Mouse (Mus musculus) ES-E14 (cell line): ENCODE measurements around the gene Ppm1n. TPM values are rescaled to one million over a fixed set of nuclear protein-coding genes. Genes with fewer than 3 reads are reported as not detected.
A peak's percentile ranks its signal among the peaks of the same experiment; 100 is the strongest.

Experiments
- DNase-seq: peaks from one replicate; pipeline ENCODE4 v3.0.0-alpha.2; 2013; ENCODE audit warnings: low read depth, low spot score
- H3K27ac ChIP-seq: 2 replicates; pipeline ENCODE4 v1.5.1; 2012; ENCODE audit warnings: low read depth, mild to moderate bottlenecking, low read length, moderate library complexity, mixed read lengths; ENCODE audit not compliant: poor library complexity, insufficient read depth, severe bottlenecking
- H3K36me3 ChIP-seq: 2 replicates; pipeline ENCODE4 v1.6.1; 2012; ENCODE audit warnings: mild to moderate bottlenecking, low read length, moderate library complexity, mixed read lengths; ENCODE audit not compliant: control insufficient read depth, poor library complexity, insufficient read depth, severe bottlenecking
- H3K4me1 ChIP-seq, 2 experiments: fragments of 150-350 bp in 1 of 2; sonication (generic) in 1 of 2; 2 replicates each; pipeline ENCODE4 v1.6.1; 2012; ENCODE audit warnings: low read length in 2 of 2, mild to moderate bottlenecking in 1 of 2, mixed read lengths in 1 of 2; ENCODE audit not compliant: control insufficient read depth in 2 of 2, insufficient read depth in 2 of 2, poor library complexity in 1 of 2
- H3K4me3 ChIP-seq, 2 experiments: fragments of 150-350 bp in 1 of 2; sonication (generic) in 1 of 2; 2 replicates each; pipeline ENCODE4 v1.5.1; 2012; ENCODE audit warnings: low read length in 2 of 2, low read depth in 1 of 2, mild to moderate bottlenecking in 1 of 2, mixed read lengths in 1 of 2; ENCODE audit not compliant: insufficient read depth in 1 of 2, poor library complexity in 1 of 2, severe bottlenecking in 1 of 2
- H3K9ac ChIP-seq: 2 replicates; pipeline ENCODE4 v1.6.1; 2012; ENCODE audit warnings: low read depth, mild to moderate bottlenecking, low read length, mixed read lengths; ENCODE audit not compliant: poor library complexity, insufficient read depth, severe bottlenecking
- H3K9me3 ChIP-seq: fragments of 150-350 bp; sonication (generic); 2 replicates; pipeline ENCODE4 v1.6.1; 2012; ENCODE audit warnings: low read depth, mild to moderate bottlenecking, low read length; ENCODE audit not compliant: control insufficient read depth, insufficient read depth
- CHD2 ChIP-seq: IDR thresholded peaks from 2 replicates; pipeline ENCODE4 v1.6.1; 2014; ENCODE audit warnings: mild to moderate bottlenecking, low read depth, low read length, inconsistent platforms
- HCFC1 ChIP-seq: IDR thresholded peaks from 2 replicates; pipeline ENCODE4 v1.6.1; 2012; ENCODE audit warnings: low read length, inconsistent platforms, borderline replicate concordance; ENCODE audit not compliant: insufficient read depth
- MAFK ChIP-seq: IDR thresholded peaks from 2 replicates; pipeline ENCODE4 v1.6.1; 2014; ENCODE audit warnings: mild to moderate bottlenecking, low read depth, low read length, inconsistent platforms; ENCODE audit not compliant: insufficient read depth
- ZC3H11A ChIP-seq: IDR thresholded peaks from 2 replicates; pipeline ENCODE4 v1.6.1; 2012; ENCODE audit warnings: low read depth, mild to moderate bottlenecking, inconsistent platforms, low read length, borderline replicate concordance
- ZNF384 ChIP-seq: IDR thresholded peaks from 2 replicates; pipeline ENCODE4 v1.6.1; 2012; ENCODE audit warnings: low read depth, low read length, inconsistent platforms
- in situ Hi-C, 2 experiments: fragments of 600-800 bp; cut with MboI; formaldehyde crosslinking; loops; one replicate each; pipeline ENCODE4 v1.15.1; 2025; ENCODE audit warnings: low sequenced_read_pairs in 2 of 2, inconsistent platforms in 1 of 2; ENCODE audit not compliant: unreplicated experiment in 2 of 2
- total RNA-seq: library from RNA; depleted of rRNA; stranded (reverse); fragments of 300-350 nt; gene quantifications from 2 replicates; pipeline ENCODE4 v1.2.3, GENCODE M21; 2012

Gene Ppm1n
- total RNA-seq, 1 experiment, result 2.9 TPM

- DNase-seq, result no peak
- no peak overlapping the region for H3K27ac ChIP-seq
Measured at GRCm38 (mm10) chr7:19306819-19307738, 27.2 kb upstream of the Ppm1n start.

GRCm38 (mm10) chr7:19305796-19306765, 26.2 kb upstream of the Ppm1n start:
- H3K27ac ChIP-seq, result no peak overlapping the region
- no peaks in the 10 kb centered on the region for H3K36me3 ChIP-seq
- H3K4me1 ChIP-seq, result peaks cover 0 to 11% of the 10 kb centered on the region in 2 experiments; a peak in 1 of 4 replicates
- no peak for DNase-seq
- TF ChIP-seq CHD2, result no peak
- TF ChIP-seq MAFK, result no peak
- TF ChIP-seq ZNF384, result no peak
- no peak for TF ChIP-seq ZC3H11A
- no peak for TF ChIP-seq HCFC1
- H3K9ac ChIP-seq, result no peak overlapping the region
- in situ Hi-C loops, result no loop called here
- no peaks in the 10 kb centered on the region for H3K9me3 ChIP-seq
- H3K4me3 ChIP-seq, result no peak overlapping the region

More at GRCm38 (mm10) chr7:19306819-19307738, 27.2 kb upstream of the Ppm1n start:
- Histone ChIP-seq H3K4me1 (peaks cover 0 to 6% of the 10 kb centered on the region in 2 experiments; a peak in 1 of 4 replicates), H3K9ac (no peak overlapping the region), H3K9me3 (no peaks in the 10 kb centered on the region), H3K4me3 (no peak overlapping the region), H3K36me3 (no peaks in the 10 kb centered on the region)
- TF ChIP-seq ZC3H11A, result no peak
- TF ChIP-seq MAFK, result no peak
- no peak for TF ChIP-seq ZNF384
- TF ChIP-seq HCFC1, result no peak
- TF ChIP-seq CHD2, result no peak
- in situ Hi-C loops, result no loop called here

GRCm38 (mm10) chr7:19305413-19305735, 25.5 kb upstream of the Ppm1n start:
- Histone ChIP-seq H3K4me3 (no peak overlapping the region), H3K36me3 (no peaks in the 10 kb centered on the region), H3K27ac (no peak overlapping the region)

GRCm38 (mm10) chr7:19304501-19305412, 24.9 kb upstream of the Ppm1n start:
- Histone ChIP-seq H3K4me3 (peak overlapping the region; percentile 19 to 43; a peak in 3 of 4 replicates), H3K9me3 (no peaks in the 10 kb centered on the region), H3K36me3 (no peaks in the 10 kb centered on the region), H3K27ac (no peak overlapping the region), H3K4me1 (peaks cover 0 to 11% of the 10 kb centered on the region in 2 experiments; a peak in 1 of 4 replicates), H3K9ac (peak overlapping the region; percentile 15; the same call in 1 of the 2 replicates)
- TF ChIP-seq HCFC1, result no peak
- no peak for DNase-seq
- in situ Hi-C loops, result no loop called here

More at GRCm38 (mm10) chr7:19305413-19305735, 25.5 kb upstream of the Ppm1n start:
- no peak for TF ChIP-seq MAFK
- 0 out of 2 replicates have a peak, but pooled peaks have one; percentile 13 for TF ChIP-seq CHD2
- no peaks in the 10 kb centered on the region for H3K9me3 ChIP-seq
- peaks cover 0 to 11% of the 10 kb centered on the region in 2 experiments; a peak in 1 of 4 replicates for H3K4me1 ChIP-seq
- H3K9ac ChIP-seq, result no peak overlapping the region
- no peak for DNase-seq
- in situ Hi-C loops, result no loop called here
